Mouse (Mus musculus): ENCODE results near the gene Ryr3. TPM values are rescaled to one million over a fixed set of nuclear protein-coding genes. Genes with fewer than 3 reads are reported as not detected.
A peak's percentile ranks its signal among the peaks of the same experiment; 100 is the strongest.

The Ryr3 gene
- polyA plus RNA-seq, 1 experiment from 2014 or later, result 14.1 TPM

DNA sequence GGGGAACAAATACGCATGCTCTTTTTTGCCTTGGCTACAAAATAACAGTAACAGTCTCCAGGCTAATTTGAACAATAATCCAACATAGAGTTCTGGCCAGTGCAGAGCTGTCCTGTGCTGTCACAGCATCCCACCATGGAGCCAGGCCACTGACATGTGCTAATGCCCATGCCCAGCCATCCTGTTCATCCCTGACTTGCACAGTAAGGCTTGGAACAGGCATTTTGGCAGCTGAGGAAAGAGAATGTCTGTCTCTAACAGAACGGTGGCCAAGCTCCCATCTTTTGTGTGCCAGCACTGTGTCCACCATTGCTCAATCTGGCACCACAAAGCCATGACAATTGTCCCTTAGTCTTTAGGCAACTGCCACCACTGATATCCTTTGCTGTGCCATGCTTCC lies 200.7 kb downstream of the Ryr3 start:
- Histone ChIP-seq H3K27ac (ENCODE audit: low read depth, low read length) (no peak overlapping the region), H3K9ac (replicated peaks; ENCODE audit: low read depth, low read length) (no peak overlapping the region), H3K4me2 (ENCODE audit: low read depth, low read length) (no peak overlapping the region), H3K9me3 (ENCODE audit: control insufficient read depth, low read length) (no peaks in the 10 kb centered on the region), H3K27me3 (ENCODE audit: control insufficient read depth, insufficient read depth, low read length) (no peaks in the 10 kb centered on the region), H3K36me3 (ENCODE audit: control insufficient read depth, insufficient read depth, low read length) (no peaks in the 10 kb centered on the region), H3K4me3 (ENCODE audit: low read depth, low read length) (no peak overlapping the region), H3K4me1 (ENCODE audit: control insufficient read depth, insufficient read depth, low read length) (no peaks in the 10 kb centered on the region)
- ATAC-seq (ENCODE audit: low read depth), result no peak
- WGBS, result 82% methylated on average over 2 of the region's 2 CpGs

DNA sequence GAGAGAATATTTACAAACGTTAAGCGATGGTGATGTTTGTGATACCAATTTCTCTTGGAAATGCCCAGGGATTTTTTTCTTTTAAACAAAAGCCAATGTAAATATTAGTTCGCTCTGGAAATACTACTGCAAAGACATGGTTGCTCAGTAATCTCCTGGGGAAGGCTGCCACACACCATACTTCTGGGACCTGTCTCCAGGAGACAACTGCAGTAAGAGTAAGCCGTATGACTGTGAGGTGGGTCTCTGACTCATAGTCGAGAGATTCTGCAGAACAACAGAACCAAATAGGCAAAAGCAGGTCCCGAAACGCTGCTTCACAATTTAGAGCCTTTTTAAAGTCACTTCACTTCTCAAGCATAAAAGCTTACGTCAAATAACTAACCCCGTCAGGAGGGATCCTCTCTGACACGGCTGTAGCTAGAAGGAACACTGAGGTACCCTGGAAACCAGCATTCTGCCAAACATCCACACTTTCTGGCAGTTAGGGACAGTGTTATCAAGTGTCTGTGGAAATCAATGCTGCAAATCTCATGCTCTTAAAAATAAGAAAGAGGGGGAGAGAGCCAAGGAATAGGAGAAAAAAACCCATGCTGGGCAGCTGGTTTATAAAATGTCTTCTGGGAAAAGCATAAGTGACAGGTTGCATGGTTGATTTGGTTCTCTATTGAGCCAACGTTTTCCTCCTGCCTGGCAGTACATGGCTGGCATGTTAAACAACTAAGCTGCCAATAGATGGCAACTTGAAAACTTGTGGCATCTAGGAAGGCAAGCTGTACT lies 207.7 kb downstream of the Ryr3 start:
- peak; percentile 41; the same call in 1 of the 2 replicates for ATAC-seq (ENCODE audit: low read depth)
- Histone ChIP-seq H3K27me3 (ENCODE audit: control insufficient read depth, insufficient read depth, low read length) (no peaks in the 10 kb centered on the region), H3K9me3 (ENCODE audit: control insufficient read depth, low read length) (no peaks in the 10 kb centered on the region), H3K36me3 (ENCODE audit: control insufficient read depth, insufficient read depth, low read length) (no peaks in the 10 kb centered on the region), H3K4me1 (ENCODE audit: control insufficient read depth, insufficient read depth, low read length) (no peaks in the 10 kb centered on the region), H3K27ac (ENCODE audit: low read depth, low read length) (0 out of 2 replicates have a peak overlapping the region, but pooled peaks have one; percentile 16), H3K4me2 (ENCODE audit: low read depth, low read length) (no peak overlapping the region), H3K4me3 (ENCODE audit: low read depth, low read length) (no peak overlapping the region), H3K9ac (replicated peaks; ENCODE audit: low read depth, low read length) (no peak overlapping the region)
- WGBS, result 59% methylated on average over 11 of the region's 11 CpGs

DNA sequence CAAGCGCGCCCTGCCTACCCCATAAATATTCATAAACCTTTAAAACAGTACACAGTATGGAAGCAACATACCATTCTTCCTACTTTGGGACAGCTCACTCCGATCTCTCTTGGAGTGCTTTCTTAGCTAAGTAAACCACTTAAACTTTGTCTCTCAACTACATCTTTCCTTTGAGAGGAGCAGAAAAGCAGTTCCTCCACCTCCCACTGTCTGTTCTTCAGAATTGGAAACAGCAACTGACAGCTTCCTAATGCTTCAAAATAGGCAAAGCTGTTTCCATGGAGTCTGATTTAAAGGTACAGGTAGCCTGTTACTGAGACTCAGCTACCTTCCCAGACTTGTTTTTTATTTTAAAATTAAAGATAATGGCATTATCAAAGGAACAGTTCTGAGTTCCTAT lies 218.4 kb downstream of the Ryr3 start:
- H3K36me3 ChIP-seq (ENCODE audit: control insufficient read depth, insufficient read depth, low read length), result no peaks in the 10 kb centered on the region
- H3K4me3 ChIP-seq (ENCODE audit: low read depth, low read length), result no peak overlapping the region
- H3K27me3 ChIP-seq (ENCODE audit: control insufficient read depth, insufficient read depth, low read length), result no peaks in the 10 kb centered on the region
- H3K4me1 ChIP-seq (ENCODE audit: control insufficient read depth, insufficient read depth, low read length), result no peaks in the 10 kb centered on the region
- no peak overlapping the region for H3K9ac ChIP-seq (replicated peaks; ENCODE audit: low read depth, low read length)
- no peak overlapping the region for H3K4me2 ChIP-seq (ENCODE audit: low read depth, low read length)
- 87% methylated on average over 3 of the region's 3 CpGs for WGBS
- ATAC-seq (ENCODE audit: low read depth), result no peak
- H3K9me3 ChIP-seq (ENCODE audit: control insufficient read depth, low read length), result no peaks in the 10 kb centered on the region
- no peak overlapping the region for H3K27ac ChIP-seq (ENCODE audit: low read depth, low read length)

DNA sequence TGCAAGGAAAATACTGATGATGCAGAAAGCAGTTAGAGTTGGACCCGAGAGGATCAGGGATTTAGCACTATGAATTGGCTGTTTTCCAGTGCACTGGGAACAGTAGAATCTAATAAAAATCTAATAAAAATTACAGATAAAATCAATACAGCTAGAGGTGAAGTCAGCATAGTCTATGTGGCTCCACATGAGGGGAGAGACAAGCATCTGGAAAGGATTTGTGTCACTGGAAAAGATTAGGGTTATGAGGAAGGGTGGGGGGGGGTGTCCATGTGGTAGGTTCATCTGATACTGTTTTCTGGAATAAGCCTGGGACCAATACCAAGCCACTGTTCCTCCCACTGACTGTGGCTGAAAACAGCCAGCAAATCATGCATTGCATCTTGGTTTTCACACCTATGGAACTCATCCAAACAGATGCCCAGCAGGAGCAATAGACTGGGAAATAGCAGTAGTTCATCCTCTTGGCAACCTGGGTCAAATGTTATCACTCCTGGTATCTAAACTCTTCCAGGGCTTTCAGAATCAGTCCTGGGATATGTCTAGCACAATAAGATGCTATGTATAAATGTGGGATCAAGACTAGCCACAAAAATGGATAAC lies 233.9 kb downstream of the Ryr3 start:
- no peaks in the 10 kb centered on the region for H3K9me3 ChIP-seq (ENCODE audit: control insufficient read depth, low read length)
- H3K4me3 ChIP-seq (ENCODE audit: low read depth, low read length), result no peak overlapping the region
- H3K27me3 ChIP-seq (ENCODE audit: control insufficient read depth, insufficient read depth, low read length), result no peaks in the 10 kb centered on the region
- no peaks in the 10 kb centered on the region for H3K4me1 ChIP-seq (ENCODE audit: control insufficient read depth, insufficient read depth, low read length)
- no peak overlapping the region for H3K27ac ChIP-seq (ENCODE audit: low read depth, low read length)
- WGBS, result 43% methylated on average over 1 of the region's 1 CpGs
- no peak for ATAC-seq (ENCODE audit: low read depth)
- no peaks in the 10 kb centered on the region for H3K36me3 ChIP-seq (ENCODE audit: control insufficient read depth, insufficient read depth, low read length)
- no peak overlapping the region for H3K4me2 ChIP-seq (ENCODE audit: low read depth, low read length)
- H3K9ac ChIP-seq (replicated peaks; ENCODE audit: low read depth, low read length), result no peak overlapping the region

DNA sequence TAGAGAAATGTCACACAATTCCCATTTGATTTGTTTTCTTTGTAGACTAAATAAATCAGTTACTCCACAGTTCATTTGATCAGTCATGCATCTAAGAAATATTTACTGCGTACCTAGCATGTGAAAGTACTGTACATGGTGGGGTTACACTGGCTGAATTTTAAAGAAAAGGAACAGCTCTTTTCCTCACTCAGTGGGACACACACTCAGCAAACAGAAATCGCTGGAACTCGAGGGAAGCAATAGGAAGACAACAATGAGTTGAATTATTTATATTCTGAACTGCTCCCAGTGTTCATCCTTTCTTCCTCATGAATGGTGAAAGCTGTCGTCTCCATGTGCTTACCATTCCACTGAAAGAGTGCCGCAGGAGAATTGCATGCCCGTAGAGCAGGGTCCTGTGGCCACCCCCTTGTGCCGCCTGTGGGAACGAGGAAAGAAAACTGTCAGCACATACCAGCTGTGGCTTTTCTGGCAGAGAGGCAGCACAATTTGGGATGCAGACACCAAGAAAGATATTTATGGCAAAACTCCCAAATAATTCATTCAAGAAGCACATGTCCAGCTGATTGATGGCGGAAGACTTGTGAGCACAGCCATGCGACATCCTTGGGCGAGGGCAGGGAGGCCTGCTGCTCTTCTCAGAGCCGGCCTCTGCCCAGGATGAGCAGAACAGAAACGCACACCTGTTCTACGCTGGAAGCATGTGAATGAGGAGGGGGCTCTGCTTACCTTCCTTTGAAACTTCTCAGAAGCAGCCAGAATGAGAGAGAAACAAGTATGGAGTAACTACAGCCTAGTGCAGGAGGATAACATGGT lies 249.9 kb downstream of the Ryr3 start:
- peak; percentile 66; the same call in 1 of the 2 replicates for ATAC-seq (ENCODE audit: low read depth)
- WGBS, result 40% methylated on average over 14 of the region's 14 CpGs

DNA sequence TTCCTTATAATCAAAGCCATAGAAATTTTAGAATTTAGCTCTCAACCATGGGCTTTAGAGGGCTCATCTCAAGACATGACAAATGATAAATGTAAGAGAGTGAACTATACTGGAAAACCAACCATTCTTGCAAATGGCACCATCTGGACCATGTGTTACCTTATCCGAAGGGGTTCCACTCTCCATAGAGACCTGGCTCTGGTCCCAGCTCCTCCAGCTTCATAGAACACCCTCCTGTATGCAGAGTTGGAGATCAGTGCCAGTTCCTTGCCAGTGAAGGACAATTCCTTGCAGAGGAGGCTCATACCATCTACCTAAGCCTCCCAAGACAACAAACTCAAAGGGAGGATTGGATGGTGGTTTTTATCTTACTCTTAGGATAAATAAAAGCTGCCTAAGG lies 268.0 kb downstream of the Ryr3 start:
- H3K27ac ChIP-seq (ENCODE audit: low read depth, low read length), result no peak overlapping the region
- no peaks in the 10 kb centered on the region for H3K4me1 ChIP-seq (ENCODE audit: control insufficient read depth, insufficient read depth, low read length)
- no peaks in the 10 kb centered on the region for H3K27me3 ChIP-seq (ENCODE audit: control insufficient read depth, insufficient read depth, low read length)
- 89% methylated on average over 1 of the region's 1 CpGs for WGBS
- H3K9me3 ChIP-seq (ENCODE audit: control insufficient read depth, low read length), result no peaks in the 10 kb centered on the region
- no peak overlapping the region for H3K4me2 ChIP-seq (ENCODE audit: low read depth, low read length)
- H3K9ac ChIP-seq (replicated peaks; ENCODE audit: low read depth, low read length), result no peak overlapping the region
- H3K4me3 ChIP-seq (ENCODE audit: low read depth, low read length), result no peak overlapping the region
- ATAC-seq (ENCODE audit: low read depth), result no peak
- no peaks in the 10 kb centered on the region for H3K36me3 ChIP-seq (ENCODE audit: control insufficient read depth, insufficient read depth, low read length)

More for the DNA sequence above, 249.9 kb downstream of the Ryr3 start:
- H3K4me1 ChIP-seq (ENCODE audit: control insufficient read depth, insufficient read depth, low read length), result 0 out of 2 replicates have a peak, but pooled peaks cover 2% of the 10 kb centered on the region
- no peak overlapping the region for H3K27ac ChIP-seq (ENCODE audit: low read depth, low read length)
- no peak overlapping the region for H3K4me3 ChIP-seq (ENCODE audit: low read depth, low read length)
- H3K36me3 ChIP-seq (ENCODE audit: control insufficient read depth, insufficient read depth, low read length), result no peaks in the 10 kb centered on the region
- no peaks in the 10 kb centered on the region for H3K9me3 ChIP-seq (ENCODE audit: control insufficient read depth, low read length)
- no peak overlapping the region for H3K9ac ChIP-seq (replicated peaks; ENCODE audit: low read depth, low read length)
- no peaks in the 10 kb centered on the region for H3K27me3 ChIP-seq (ENCODE audit: control insufficient read depth, insufficient read depth, low read length)
- H3K4me2 ChIP-seq (ENCODE audit: low read depth, low read length), result no peak overlapping the region

DNA sequence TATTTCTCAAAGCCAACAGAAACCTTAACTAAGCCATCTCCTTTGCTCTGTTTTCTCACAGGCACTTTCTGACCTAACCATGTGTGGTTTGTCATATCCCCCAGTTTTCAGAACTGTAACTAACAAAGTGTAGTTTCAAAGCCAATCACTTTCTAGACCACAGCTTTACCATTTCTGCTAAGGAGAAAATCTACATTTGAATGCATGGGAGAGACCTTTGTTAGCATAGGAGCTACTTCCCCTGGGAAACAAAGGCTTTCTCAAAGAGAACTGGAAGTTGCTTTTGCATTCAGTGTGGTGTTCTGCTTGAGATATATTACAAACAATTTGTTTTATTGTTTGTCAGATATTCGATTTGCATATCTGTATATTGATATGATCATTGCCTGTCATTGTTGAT lies 285.1 kb downstream of the Ryr3 start:
- Histone ChIP-seq H3K9me3 (ENCODE audit: control insufficient read depth, low read length) (no peaks in the 10 kb centered on the region), H3K4me3 (ENCODE audit: low read depth, low read length) (no peak overlapping the region), H3K4me1 (ENCODE audit: control insufficient read depth, insufficient read depth, low read length) (no peaks in the 10 kb centered on the region), H3K27me3 (ENCODE audit: control insufficient read depth, insufficient read depth, low read length) (no peaks in the 10 kb centered on the region), H3K9ac (replicated peaks; ENCODE audit: low read depth, low read length) (no peak overlapping the region), H3K4me2 (ENCODE audit: low read depth, low read length) (no peak overlapping the region), H3K36me3 (ENCODE audit: control insufficient read depth, insufficient read depth, low read length) (no peaks in the 10 kb centered on the region), H3K27ac (ENCODE audit: low read depth, low read length) (no peak overlapping the region)
- WGBS, result 72% methylated on average over 1 of the region's 1 CpGs
- no peak for ATAC-seq (ENCODE audit: low read depth)

DNA sequence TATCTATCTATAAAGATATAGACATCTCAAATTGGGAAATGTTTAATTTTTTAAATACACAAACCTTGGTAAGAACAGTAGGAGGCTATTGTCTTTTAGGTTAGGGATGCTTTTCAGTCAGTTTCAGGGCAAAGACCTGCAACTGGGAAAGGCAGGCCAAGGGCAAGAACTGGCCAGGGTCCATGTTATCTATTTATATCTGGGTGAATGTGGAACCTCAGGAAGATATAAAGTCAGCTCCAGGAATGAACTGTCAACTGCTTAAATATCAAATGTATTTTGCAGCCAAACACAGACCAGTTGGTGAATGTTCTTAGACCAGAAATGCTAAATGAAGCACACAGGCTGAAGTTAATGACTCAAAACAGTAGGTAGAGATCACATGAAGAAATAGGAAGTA lies 303.1 kb downstream of the Ryr3 start:
- Histone ChIP-seq H3K9me3 (ENCODE audit: control insufficient read depth, low read length) (no peaks in the 10 kb centered on the region), H3K9ac (replicated peaks; ENCODE audit: low read depth, low read length) (no peak overlapping the region), H3K4me3 (ENCODE audit: low read depth, low read length) (no peak overlapping the region), H3K4me1 (ENCODE audit: control insufficient read depth, insufficient read depth, low read length) (no peaks in the 10 kb centered on the region), H3K27ac (ENCODE audit: low read depth, low read length) (no peak overlapping the region), H3K4me2 (ENCODE audit: low read depth, low read length) (no peak overlapping the region), H3K36me3 (ENCODE audit: control insufficient read depth, insufficient read depth, low read length) (no peaks in the 10 kb centered on the region), H3K27me3 (ENCODE audit: control insufficient read depth, insufficient read depth, low read length) (no peaks in the 10 kb centered on the region)
- no peak for ATAC-seq (ENCODE audit: low read depth)

DNA sequence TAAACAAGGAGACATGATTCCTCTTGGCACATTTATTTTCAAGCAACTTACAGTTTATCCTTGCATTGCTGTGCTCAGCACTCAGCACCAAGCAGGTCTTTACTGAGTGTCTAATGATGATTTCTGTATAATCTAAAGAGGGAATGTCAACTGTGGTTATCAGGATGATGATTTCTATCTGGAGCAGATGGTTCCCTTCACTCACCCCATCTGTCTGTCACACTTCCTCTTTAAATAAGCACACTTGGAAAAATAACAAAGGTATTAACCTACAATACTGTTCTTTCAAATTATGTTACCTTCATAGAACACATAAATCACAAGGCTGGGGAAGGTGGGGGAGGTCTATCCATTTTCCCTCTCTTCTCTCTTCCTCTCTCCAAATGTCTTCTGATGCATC lies 304.3 kb downstream of the Ryr3 start:
- no peak overlapping the region for H3K4me3 ChIP-seq (ENCODE audit: low read depth, low read length)
- ATAC-seq (ENCODE audit: low read depth), result no peak

More for the DNA sequence above, 304.3 kb downstream of the Ryr3 start:
- H3K9me3 ChIP-seq (ENCODE audit: control insufficient read depth, low read length), result no peaks in the 10 kb centered on the region
- no peak overlapping the region for H3K4me2 ChIP-seq (ENCODE audit: low read depth, low read length)
- no peaks in the 10 kb centered on the region for H3K36me3 ChIP-seq (ENCODE audit: control insufficient read depth, insufficient read depth, low read length)
- no peaks in the 10 kb centered on the region for H3K27me3 ChIP-seq (ENCODE audit: control insufficient read depth, insufficient read depth, low read length)
- H3K4me1 ChIP-seq (ENCODE audit: control insufficient read depth, insufficient read depth, low read length), result no peaks in the 10 kb centered on the region
- no peak overlapping the region for H3K9ac ChIP-seq (replicated peaks; ENCODE audit: low read depth, low read length)
- no peak overlapping the region for H3K27ac ChIP-seq (ENCODE audit: low read depth, low read length)
